Comparison of ENCODE assay signal across 9 mouse cellular contexts in the genomic region with DNA sequence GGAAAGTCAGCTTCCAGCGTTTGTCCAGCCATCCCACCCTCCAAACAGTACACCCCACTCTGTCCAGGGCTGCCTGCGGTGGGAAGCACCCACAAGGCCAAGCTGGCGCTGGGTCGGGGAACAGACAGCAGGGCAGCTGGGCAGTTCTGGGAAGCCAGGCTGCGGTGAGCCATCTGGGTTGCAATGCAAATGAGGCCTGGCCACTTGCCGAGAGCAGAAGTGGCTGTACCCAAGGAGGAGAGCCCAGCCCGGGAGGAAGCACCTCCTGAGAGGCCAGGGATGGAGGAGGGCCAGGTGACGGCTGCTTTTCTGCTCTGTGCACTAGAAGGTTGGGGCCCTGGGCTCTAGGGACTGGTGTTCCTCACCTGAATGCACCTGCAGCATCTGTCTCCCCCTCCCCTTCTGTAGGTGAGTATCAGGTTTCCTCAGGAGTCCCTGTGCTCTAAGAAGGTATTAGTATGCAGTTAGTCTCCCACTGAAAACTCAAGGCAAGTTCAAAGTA. TPM values are rescaled to one million over a fixed set of nuclear protein-coding genes. Genes with fewer than 3 reads are reported as not detected.
DNase-seq lines count a peak whose midpoint lies in the region; ATAC-seq and TF ChIP-seq lines count a peak whose summit lies in the region.
"Had no signal": no experiment of that assay in that cellular context is flagged by ENCODE, and none has a peak within 500 bp of the region (broad histone marks: within the 10 kb centered on the region; RNA-seq: fewer than 3 reads in every experiment).

No protein-coding gene starts in this region.

- TF ChIP-seq POLR2A in ES-Bruce4 (IDR thresholded peaks at IDR 0.05; ENCODE audit: insufficient read depth, low read length) = no peak

- H3K9me3 ChIP-seq in ES-Bruce4 (replicated peaks; ENCODE audit: control insufficient read depth, insufficient read depth, low read length, poor library complexity, severe bottlenecking) = no peaks in the 10 kb centered on the region
- H3K9me3 ChIP-seq in heart, embryonic 13.5 days = no peaks in the 10 kb centered on the region
- no peaks in the 10 kb centered on the region for H3K9me3 ChIP-seq in limb, embryonic 11.5 days (ENCODE audit: control insufficient read depth, low read length)
- no peaks in the 10 kb centered on the region for H3K9me3 ChIP-seq in midbrain, embryonic 15.5 days

- peak overlapping the region; percentile 99 for H3K27ac ChIP-seq in ES-Bruce4 (ENCODE audit: insufficient read depth, low read length)
- H3K27ac ChIP-seq in heart, embryonic 13.5 days (replicated peaks) = peak overlapping the region; percentile 41
- H3K27ac ChIP-seq in limb, embryonic 11.5 days (replicated peaks; ENCODE audit: low read depth, low read length) = 0 out of 2 replicates have a peak overlapping the region, but pooled peaks have one; percentile 36
- H3K27ac ChIP-seq in midbrain, embryonic 15.5 days = peak overlapping the region; percentile 56
- H3K27ac ChIP-seq: macrophage had no signal

- H3K4me1 ChIP-seq in ES-Bruce4 (ENCODE audit: control insufficient read depth, insufficient read depth, low read length) = peaks cover 9% of the 10 kb centered on the region
- peaks cover 38% of the 10 kb centered on the region for H3K4me1 ChIP-seq in heart, embryonic 13.5 days
- H3K4me1 ChIP-seq in limb, embryonic 11.5 days (ENCODE audit: control insufficient read depth, insufficient read depth, low read length) = peaks cover 20% of the 10 kb centered on the region
- H3K4me1 ChIP-seq in midbrain, embryonic 15.5 days = peaks cover 27% of the 10 kb centered on the region

- peak overlapping the region; percentile 44 for H3K9ac ChIP-seq in ES-Bruce4 (ENCODE audit: low read depth, poor library complexity, severe bottlenecking)
- H3K9ac ChIP-seq in heart, embryonic 13.5 days = 0 out of 2 replicates have a peak overlapping the region, but pooled peaks have one; percentile 20
- 0 out of 2 replicates have a peak overlapping the region, but pooled peaks have one; percentile 1 for H3K9ac ChIP-seq in limb, embryonic 11.5 days (ENCODE audit: low read length)
- no peak overlapping the region for H3K9ac ChIP-seq in midbrain, embryonic 15.5 days

- whole genome bisulfite sequencing in heart, embryonic 13.5 days = 31% methylated on average over 8 of the region's 8 CpGs
- 16% methylated on average over 8 of the region's 8 CpGs for WGBS in limb, embryonic 11.5 days
- WGBS in midbrain, embryonic 15.5 days = 4% methylated on average over 8 of the region's 8 CpGs

- no peak for ATAC-seq in heart, embryonic 13.5 days (ENCODE audit: extremely low read depth, insufficient number of reproducible peaks, low FRiP score, low TSS enrichment)
- ATAC-seq in limb, embryonic 11.5 days (ENCODE audit: insufficient number of reproducible peaks, low FRiP score, low TSS enrichment, low read depth) = peak; percentile 31; the same call in 1 of the 2 replicates
- peak; percentile 50 for ATAC-seq in midbrain, embryonic 15.5 days (replicated peaks)

- no peaks in the 10 kb centered on the region for H3K27me3 ChIP-seq in ES-Bruce4 (ENCODE audit: control insufficient read depth, insufficient read depth, low read length, poor library complexity, severe bottlenecking)
- H3K27me3 ChIP-seq in heart, embryonic 13.5 days (replicated peaks) = no peaks in the 10 kb centered on the region; the same call in none of the 2 replicates
- no peaks in the 10 kb centered on the region for H3K27me3 ChIP-seq in limb, embryonic 11.5 days (ENCODE audit: control insufficient read depth, insufficient read depth, low read length)
- H3K27me3 ChIP-seq in midbrain, embryonic 15.5 days (replicated peaks) = 0 out of 2 replicates have a peak, but pooled peaks cover 4% of the 10 kb centered on the region

- no peak for TF ChIP-seq CTCF in ES-Bruce4 (IDR thresholded peaks at IDR 0.05; ENCODE audit: low read depth, low read length)

- no peaks in the 10 kb centered on the region for H3K36me3 ChIP-seq in ES-Bruce4 (ENCODE audit: control insufficient read depth, insufficient read depth, low read length, poor library complexity, severe bottlenecking)
- H3K36me3 ChIP-seq in heart, embryonic 13.5 days = no peaks in the 10 kb centered on the region
- H3K36me3 ChIP-seq in limb, embryonic 11.5 days (ENCODE audit: control insufficient read depth, insufficient read depth, low read length) = no peaks in the 10 kb centered on the region
- H3K36me3 ChIP-seq in midbrain, embryonic 15.5 days (replicated peaks) = no peaks in the 10 kb centered on the region

- peak; percentile 87 for DNase-seq in 3T3-L1 (ENCODE audit: low read depth, low spot score)
- peak; percentile 42 for DNase-seq in embryo, embryonic 10.5 days (ENCODE audit: low spot score)
- peak; percentile 44 for DNase-seq in limb, embryonic 11.5 days (ENCODE audit: low spot score)
- DNase-seq in testis, postnatal 14 days (ENCODE audit: low spot score) = no peak

- TF ChIP-seq EP300 in ES-Bruce4 (IDR thresholded peaks at IDR 0.05; ENCODE audit: insufficient read depth, low read depth, low read length) = no peak; the same call in 1 of the 2 replicates

- no peak overlapping the region for H3K4me2 ChIP-seq in heart, embryonic 13.5 days
- no peak overlapping the region; the same call in 1 of the 2 replicates for H3K4me2 ChIP-seq in limb, embryonic 11.5 days (ENCODE audit: low read depth, severe bottlenecking)
- no peak overlapping the region for H3K4me2 ChIP-seq in midbrain, embryonic 15.5 days

- peak overlapping the region; percentile 39 for H3K4me3 ChIP-seq in ES-Bruce4 (ENCODE audit: low read depth, low read length)
- no peak overlapping the region for H3K4me3 ChIP-seq in heart, embryonic 13.5 days
- H3K4me3 ChIP-seq in limb, embryonic 11.5 days (ENCODE audit: low read depth, low read length) = no peak overlapping the region
- no peak overlapping the region for H3K4me3 ChIP-seq in midbrain, embryonic 15.5 days
- H3K4me3 ChIP-seq: erythroblast, embryonic 14.5 days had no signal

RNA-seq across cellular contexts. Expression of gene Socs3, which starts 6.3 kb away (rescaled TPM):
- 53.8 and 61.5 TPM in 2 replicates for polyA plus RNA-seq in ES-Bruce4 (2011; ENCODE audit: insufficient read depth, insufficient read length, low read depth, missing spikeins)
- 4.9 and 8.5 TPM in 2 replicates for polyA plus RNA-seq in heart, embryonic 13.5 days (2015; fragmentation: Nextera tagmentation; extraction: Ambion mirVana)
- polyA plus RNA-seq in limb, embryonic 11.5 days (2014; fragmentation: Nextera tagmentation; extraction: Ambion mirVana) = 5.4 and 6.7 TPM in 2 replicates
- 8.7 and 8.9 TPM in 2 replicates for polyA plus RNA-seq in midbrain, embryonic 15.5 days (2015; fragmentation: Nextera tagmentation; extraction: Ambion mirVana)

RNA-seq across cellular contexts. Expression of gene Pgs1, which starts 10.0 kb away (rescaled TPM):
- polyA plus RNA-seq in ES-Bruce4 (2011; ENCODE audit: insufficient read depth, insufficient read length, low read depth, missing spikeins) = 31.5 and 35.5 TPM in 2 replicates
- 25.7 and 26.6 TPM in 2 replicates for polyA plus RNA-seq in heart, embryonic 13.5 days (2015; fragmentation: Nextera tagmentation; extraction: Ambion mirVana)
- 38.4 and 39.3 TPM in 2 replicates for polyA plus RNA-seq in limb, embryonic 11.5 days (2014; fragmentation: Nextera tagmentation; extraction: Ambion mirVana)
- polyA plus RNA-seq in midbrain, embryonic 15.5 days (2015; fragmentation: Nextera tagmentation; extraction: Ambion mirVana) = 62.5 and 63.5 TPM in 2 replicates

Comparison
In these comparisons a context has a peak if more than half of its experiments do, and no peak if none do; other contexts are left out.
1. H3K27ac ChIP-seq: peak in every context shown above with its lines; median percentile 99 in ES-Bruce4; 56 in midbrain, embryonic 15.5 days; 41 in heart, embryonic 13.5 days; 36 in limb, embryonic 11.5 days.